Mouse (Mus musculus) gastrocnemius, postnatal 25 days (tissue): ENCODE data around the gene Cop1. TPM values are rescaled to one million over a fixed set of nuclear protein-coding genes. Genes with fewer than 3 reads are reported as not detected.

Experiments used
- DNase-seq: peaks from one replicate; pipeline ENCODE4 v3.0.0; 2022
- total RNA-seq, 2 experiments: library from RNA; stranded (reverse); gene quantifications; 1 replicate in 1 of 2; 2 replicates in 1 of 2; pipeline ENCODE4 v1.2.3; 2021

Gene Cop1
- total RNA-seq, 2 experiments from 2014 or later: 133 to 134 TPM

DNA sequence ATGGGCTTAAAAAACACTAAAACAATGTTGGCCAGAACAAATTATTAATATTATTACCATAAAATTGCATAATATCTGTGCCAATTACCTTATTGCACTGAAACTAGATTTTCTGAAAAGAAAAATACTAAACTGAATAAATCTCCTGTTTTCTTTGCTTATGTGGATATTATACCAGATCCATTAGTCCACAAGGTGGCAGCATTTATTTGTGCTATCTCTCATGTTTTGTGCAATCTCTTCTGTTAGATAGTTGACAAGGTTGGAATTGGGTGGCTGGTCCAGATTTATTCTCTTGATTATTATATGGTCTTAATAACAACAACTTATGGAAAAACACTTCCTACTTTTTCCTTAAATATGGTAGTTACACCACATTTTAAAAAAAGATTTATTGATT lies 58.1 kb downstream of the Cop1 start:
- DNase-seq: no peak

DNA sequence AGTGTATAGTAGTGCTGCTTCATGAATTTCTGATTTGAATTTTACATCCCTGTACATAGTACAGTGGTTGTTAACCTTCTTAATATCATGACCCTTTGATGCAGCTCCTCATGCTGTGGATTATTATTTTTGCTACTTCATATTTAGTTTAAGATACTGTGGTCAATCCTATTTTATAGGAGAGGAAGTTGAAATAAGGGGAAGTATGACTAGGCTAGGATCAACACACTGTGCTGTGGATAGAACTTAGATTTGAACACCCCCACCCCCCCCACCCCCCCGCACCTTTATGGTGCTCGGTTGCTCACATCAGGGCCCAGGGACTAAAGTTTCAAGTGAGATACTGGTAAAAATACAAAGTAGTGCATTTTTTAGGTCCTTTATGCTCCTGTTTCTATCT lies 58.7 kb downstream of the Cop1 start:
- no peak for DNase-seq

DNA sequence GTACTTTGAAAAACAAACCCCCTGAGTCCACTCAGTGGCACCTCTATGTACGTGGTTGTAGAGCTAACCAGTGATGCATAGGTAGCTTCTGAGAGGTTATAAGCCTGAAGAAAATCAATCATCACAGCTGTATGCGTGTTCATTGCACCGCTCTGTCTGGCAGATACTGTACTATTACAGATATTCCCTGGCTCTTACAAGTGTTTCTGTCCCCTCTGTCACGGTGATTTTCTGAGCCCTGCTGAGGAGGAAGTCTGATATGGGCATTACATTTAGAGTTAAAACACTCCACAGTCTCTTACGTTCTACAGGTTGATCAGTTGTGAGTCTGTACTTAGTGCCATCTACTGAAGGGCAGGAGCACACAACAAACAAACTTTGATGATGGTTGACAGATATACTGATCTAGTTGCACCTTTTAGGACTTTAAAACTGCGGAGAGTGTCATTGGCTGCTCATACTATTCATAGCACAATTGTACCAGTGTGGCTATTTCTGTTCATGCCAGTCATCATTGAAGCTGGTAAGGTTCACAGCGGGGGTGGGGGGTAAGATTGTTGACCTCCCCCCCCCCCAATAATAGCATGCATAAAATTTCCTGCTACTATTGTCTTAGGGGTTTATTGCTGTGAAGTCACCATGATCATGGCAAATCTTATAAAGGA lies 69.4 kb downstream of the Cop1 start:
- DNase-seq: no peak

DNA sequence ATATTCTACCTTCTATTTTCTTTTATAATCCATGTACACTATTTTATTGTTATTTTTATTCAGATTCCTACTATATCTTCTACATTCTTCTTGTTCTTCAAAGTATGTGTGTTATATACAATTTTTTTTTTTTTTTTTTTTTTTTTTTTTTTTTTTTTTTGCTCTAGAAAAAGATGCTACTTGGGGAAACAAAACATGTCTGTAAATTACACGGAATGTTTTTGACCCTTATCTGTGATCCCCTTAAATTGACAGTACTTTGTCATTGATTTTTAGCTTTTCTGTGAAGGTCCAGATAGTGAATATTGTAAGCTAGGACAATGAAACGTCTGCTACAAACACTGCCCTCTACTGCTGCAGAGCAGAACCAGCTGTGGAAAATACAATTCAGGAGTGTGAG lies 81.5 kb downstream of the Cop1 start:
- DNase-seq: no peak

DNA sequence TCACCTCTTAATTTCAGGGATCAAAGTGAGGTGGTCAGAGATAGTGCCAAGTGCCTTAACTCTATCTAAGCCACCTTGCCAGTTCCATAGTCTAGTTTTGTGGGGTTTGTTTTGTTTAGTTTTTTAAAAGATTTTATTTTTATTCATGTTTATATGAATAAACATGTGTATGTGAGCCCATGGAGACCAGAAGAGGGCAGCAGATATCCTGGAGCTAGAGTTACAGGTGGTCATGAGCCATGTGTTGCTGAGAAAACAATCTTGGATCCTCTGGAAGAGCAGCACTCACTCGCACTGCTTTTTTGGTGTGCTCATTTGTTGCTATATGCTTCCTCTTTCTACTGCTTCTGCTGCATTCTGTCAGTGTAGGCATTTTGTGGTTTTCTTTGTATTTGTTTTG lies 90.5 kb downstream of the Cop1 start:
- DNase-seq: no peak

DNA sequence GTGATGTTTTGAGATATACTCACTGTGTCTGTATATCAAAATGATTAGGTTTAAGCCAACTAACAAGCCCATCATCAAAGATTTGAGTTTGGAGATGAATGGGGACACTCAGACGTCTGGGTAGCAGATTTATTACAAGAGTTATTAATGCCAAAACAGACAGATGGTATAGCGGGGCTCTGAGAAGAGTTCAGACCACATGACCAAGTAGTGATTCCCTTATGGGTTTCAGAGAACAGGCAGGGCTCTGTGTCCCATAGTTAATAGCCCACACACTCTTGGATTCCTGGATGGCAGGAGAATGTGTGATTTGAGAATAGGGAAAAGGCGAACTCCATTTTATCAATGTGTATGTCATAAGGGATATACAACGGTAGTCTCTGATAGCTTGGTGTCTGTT lies 98.9 kb downstream of the Cop1 start:
- no peak for DNase-seq

DNA sequence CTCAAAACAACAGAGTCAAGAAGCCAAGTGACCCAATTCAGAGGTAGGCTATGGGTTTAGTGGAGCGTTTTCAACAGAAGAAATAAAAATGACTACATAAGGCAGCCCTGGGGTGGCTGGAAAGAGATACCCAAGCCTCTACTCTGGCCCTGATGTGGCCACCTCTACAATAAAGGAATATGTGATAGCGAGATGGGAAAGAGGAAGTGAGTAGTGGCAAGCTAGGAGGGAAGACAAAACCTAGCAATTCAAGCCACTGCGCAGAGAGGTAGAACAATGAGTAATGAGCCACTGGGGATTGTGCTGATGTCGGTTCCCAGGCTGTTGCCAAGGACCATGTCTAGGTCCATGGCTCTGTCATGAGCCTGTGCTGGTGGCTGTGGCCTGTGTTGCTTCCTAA lies 102.0 kb downstream of the Cop1 start:
- no peak for DNase-seq

DNA sequence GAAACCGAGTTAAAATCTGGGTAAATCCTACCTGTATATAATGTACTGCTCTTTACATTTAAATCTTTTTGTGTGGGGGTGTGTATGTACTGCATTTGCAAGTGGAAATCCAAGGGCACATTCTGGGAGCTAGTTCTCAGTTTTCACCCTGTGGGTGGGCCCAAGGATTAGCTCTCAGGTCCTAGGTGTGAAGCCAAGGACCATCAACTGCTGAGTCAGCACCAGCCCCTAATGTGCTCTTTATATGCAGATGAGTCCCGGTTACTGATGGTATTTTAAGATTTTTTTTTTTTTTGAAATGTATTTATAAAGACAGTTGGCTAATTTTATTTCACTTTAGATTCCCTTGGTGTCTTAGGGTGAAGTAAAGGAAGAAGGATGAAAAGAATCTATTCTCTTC lies 110.2 kb downstream of the Cop1 start:
- no peak for DNase-seq

DNA sequence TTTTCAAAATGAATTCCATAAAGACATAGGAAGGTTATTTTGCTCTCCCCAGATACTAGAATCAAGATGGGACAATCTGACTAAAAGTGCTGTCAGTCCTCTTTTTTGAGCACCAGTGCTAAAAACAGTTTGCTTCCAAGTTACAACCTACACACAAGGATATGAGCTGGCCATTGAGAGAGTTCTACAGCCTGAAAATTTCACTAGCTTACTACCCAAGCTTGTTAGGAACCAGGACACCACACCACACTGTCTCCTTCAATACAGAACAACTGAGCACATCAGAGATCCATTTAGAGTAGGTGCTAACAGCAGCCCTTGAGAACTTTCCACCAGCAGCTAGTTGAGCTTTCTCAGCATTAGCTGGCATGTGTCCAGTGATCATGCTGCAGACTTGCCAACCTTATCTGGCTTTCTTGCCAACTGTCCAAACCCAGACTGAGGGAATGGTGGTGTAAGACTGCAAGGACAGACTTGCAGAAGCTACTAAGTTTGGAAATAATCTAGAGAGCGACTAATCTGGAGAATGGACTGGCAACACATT lies 123.0 kb downstream of the Cop1 start:
- DNase-seq: peak; percentile 15

DNA sequence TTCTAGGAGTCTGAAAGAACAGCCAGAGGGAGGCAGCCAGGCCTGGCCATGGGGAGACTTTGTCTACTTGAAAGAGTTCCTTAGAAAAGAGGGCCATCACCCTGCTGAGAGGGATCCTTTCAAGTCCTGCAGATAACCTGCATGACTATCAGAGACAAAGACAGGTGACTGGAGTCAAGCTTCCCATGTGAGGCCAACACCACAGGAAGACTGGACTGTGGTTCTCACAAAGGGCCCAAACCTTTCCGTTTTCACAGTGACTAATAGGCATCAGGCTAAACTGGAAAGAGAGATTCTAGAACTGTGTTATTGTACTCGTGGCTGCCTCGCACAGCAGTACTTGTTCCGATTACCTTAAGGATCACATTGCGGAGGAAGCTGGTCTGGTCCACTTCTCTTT lies 126.6 kb downstream of the Cop1 start:
- DNase-seq: no peak

DNA sequence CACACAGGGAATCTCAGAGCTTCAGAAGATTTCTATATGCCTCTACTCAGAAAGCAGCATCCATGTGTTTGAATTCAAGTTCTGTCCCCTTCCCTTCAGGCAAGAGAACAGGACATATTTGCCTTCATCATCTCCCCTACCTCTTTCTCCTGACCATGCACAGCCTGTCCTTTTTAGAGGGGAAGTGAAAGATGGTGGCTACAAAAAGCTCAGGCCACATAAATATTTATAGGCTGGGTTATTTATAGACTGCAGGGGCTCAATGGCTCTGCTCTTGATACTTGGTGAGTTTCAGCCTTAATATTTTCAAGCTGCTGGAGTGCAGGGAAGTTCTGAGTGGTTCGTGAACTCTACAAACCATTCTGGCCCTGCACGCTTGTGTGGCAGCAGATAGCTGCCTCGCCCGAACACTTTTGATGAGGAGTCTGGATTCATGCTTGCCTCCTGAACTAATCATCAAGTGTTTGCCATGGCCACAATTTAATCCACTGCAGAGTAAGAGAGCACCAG lies 139.8 kb downstream of the Cop1 start:
- no peak for DNase-seq

DNA sequence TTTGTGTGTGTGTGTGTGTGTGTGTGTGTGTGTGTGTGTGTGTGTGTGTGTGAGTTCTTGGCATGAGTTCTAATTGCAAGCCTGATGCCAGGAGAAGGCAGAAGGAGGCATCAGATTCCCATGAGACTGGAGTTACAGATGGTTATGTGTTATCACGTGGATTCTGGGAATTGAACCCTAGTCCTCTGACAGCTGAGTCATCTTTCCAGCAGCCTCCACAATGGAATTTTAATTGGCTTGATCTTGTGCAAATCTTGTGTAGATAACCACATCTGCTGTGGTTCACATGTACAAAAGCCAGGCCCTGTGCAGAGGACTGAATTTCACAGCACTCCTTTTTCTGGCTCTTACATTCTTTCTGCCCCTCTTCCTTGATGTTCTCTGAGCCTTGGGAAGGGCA lies 150.1 kb downstream of the Cop1 start:
- no peak for DNase-seq

DNA sequence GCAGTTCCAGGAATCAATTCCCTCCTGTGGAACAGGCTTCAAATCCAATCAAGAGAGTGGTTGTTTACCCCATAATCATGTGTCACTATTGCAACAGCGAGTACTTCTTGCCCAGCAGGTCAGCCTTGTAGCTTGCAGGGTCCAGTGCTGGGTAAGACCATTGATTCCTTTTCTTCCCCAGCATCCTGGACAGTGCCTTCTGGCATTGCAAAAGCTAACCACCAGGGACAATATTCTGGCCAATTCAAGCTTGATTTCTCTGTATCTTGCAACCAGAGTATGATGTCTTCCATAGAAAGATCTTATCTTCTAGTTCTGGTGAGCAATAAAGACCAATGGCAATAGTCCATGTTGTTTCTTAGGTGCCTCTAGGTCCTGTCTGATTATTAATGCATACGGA lies 150.8 kb downstream of the Cop1 start:
- DNase-seq: no peak

DNA sequence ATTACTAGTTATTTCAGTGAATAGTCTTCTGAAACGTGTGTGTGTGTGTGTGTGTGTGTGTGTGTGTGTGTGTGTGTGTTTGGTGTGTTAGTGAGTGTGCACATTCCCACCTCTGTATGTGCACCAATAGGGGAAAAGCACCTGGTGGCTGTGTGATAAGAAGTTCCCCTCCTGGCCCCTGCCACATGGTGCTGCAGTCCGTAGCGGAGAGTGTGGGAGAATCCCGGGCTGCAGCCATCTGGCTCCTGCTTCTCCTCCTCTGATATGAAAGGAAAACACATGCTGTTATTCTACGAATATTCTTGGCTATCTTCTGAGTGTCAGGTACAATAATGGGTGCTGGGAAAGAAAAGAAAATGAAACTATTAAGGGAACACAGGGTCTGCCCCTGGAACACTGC lies 154.3 kb downstream of the Cop1 start:
- no peak for DNase-seq

DNA sequence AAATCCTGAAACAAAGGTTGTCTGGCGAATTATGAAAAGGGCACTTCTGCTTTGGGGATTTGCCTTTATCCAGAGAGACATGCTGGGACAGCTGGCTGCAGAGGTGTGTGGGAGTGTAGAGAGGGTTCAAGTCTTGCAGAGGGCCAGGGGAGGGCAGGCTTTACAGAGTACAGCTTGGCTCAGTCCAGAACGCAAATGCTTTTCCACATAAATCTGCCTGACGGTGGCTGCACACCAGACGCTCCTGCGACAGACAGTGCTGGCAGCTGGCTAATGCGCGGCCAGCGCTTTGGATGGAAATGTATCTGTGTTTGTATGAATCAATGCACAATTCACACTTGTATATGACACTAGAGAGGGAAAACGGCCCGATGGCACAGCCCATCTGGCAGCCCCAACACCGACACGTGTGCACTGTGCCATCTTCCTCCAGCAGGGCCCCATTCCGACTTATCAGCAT lies 156.5 kb downstream of the Cop1 start:
- DNase-seq: no peak

DNA sequence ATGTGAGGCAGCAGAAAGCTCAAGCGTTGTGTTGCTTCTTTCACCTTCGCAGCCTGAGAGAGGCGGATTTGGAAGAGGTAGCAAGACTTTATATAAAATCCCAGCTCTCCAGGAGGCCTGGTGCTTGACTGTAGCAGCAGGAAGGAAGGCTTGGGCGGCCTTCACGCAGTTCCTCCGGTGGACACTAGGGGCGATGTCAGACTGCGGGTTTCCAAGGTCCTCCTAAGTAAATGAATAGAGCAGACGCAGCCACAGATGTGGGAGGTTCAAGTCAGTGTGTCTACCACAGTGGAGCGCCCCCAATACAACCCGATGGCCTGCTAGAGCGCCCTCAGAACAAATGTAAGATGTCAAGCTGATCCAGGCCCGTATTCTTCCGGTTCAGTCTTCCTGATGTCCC lies 157.9 kb downstream of the Cop1 start:
- peak; percentile 34 for DNase-seq

DNA sequence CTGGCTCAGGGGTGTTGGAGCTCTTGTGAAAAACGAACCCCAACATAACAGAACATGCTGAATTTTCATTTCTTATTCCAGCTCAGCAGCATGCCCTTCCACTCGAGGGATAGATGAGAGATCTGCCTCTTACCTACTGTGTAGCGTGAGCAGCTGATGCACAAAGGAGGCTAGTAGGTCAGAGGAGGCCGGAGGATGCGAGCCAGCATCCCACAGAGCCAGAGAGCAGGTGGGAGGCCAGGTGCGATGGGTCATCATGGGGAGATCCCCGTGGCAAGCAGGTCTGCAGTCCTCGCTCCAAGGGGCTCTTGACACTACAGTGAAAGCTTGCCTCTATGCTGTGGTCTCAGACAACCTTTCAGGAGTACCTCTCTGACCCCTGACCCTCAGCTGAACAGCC lies 160.5 kb downstream of the Cop1 start:
- no peak for DNase-seq

DNA sequence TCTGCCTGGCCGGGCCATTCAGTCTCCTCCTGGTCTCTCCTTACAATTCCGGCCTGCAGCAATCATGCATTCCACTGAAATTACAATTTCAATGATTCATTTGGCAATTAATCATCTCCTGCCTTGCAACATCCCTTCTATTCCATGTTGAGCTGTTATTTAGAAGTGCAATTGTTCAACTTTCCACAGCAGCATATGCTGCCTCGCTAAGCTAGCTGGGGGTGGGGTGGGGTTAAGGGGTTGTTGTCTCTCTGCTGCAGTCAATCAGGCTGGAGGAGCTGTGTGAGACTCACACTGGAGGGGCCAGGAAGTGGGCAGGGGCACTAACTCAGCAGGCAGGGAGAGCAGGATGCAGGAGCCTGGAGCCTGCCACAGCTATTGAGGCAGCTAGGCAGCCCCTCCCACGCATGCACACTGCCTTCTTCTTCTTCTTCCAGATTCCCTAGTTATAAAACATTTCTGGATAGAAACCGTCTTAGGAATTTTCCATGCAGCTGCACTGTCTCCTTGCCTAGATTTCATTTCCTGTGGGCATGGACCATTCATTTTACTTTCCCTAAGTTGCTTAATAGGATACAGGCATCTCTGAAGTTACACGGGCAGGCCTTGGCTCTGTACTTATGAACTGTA lies 161.1 kb downstream of the Cop1 start:
- DNase-seq: peak; percentile 60

DNA sequence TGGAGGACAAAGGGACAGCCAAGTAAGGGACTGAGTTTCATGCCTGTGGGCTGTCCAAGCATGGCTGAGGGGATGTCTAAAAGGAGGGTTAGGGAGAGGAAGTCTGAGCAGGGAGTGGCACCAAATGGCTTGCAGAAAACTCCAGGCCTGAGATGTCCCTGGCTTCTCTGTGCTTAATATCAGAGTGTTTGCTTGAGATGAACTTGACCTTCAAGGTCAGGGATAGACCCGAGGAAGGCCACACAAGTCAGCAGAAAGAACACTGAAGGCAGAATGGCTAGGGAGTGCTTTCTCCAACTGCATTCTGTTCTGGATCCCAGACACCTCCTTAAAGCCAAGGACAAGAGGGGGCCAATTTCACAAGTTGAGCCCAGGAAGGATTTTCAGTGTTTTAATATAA lies 161.8 kb downstream of the Cop1 start:
- no peak for DNase-seq

DNA sequence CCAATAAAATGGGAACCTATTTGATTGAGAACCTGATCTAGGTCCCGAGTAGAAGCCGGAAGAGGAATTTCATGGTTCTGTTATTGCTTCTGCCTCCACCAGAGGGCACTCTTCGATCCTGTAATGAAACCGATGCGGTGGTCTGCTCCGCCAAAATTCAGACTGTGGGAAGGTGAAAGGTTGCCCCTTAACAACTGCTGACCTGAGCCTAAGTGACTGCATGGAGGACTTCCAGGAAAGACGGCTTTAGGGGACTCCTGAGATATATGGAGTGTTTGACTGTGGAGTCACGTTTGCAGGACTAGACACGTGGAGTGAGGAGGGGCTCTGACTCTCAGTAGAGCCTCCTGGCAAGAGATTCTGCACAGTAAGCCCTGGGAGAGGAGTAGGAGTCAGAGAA lies 164.4 kb downstream of the Cop1 start:
- DNase-seq: no peak
